9 mouse cellular contexts compared by ENCODE assay signal in the genomic region with DNA sequence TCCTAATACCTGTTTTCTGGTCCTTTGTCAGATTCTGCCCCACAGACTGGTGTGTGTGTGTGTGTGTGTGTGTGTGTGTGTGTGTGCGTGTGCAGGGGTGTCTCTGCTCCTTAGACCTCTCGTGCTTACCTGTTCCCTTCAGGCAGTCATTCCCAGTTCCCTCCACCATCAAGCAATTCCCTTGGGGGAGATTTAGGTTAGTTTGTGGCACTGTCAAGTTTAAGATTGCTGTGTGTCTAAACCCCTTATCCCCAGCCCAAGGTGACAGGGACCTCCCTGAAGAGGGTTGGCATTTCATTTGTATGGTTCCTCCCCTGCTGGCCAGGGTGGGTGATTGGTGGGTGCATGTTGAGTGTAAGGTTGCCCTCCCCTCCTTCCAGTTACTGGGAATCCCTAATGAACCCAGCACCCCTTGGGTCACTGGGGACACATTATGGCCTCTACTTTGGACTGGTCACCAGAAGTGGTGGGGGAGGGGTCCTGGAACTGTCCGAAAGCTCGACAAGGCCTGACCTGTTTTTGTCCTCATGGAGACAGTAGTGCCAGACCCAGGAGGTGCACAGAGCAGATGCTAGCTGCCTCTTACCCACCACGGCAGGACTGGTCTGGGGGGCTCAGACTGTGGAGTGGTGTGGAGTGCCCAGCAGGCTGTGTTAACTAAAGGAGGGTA. TPM values are rescaled to one million over a fixed set of nuclear protein-coding genes. Genes with fewer than 3 reads are reported as not detected.
DNase-seq lines count a peak whose midpoint lies in the region; ATAC-seq and TF ChIP-seq lines count a peak whose summit lies in the region.
"Had no signal": no experiment of that assay in that cellular context is flagged by ENCODE, and none has a peak within 500 bp of the region (broad histone marks: within the 10 kb centered on the region; RNA-seq: fewer than 3 reads in every experiment).

No protein-coding gene starts in this region.

- peak; percentile 93 for DNase-seq in liver, adult 2 months (ENCODE audit: extremely low read depth, low read depth, low spot score)
- DNase-seq in liver (no peak), MN1 (ENCODE audit: low spot score) (no peak)
- no peak for DNase-seq in B cell, adult 2 months
- DNase-seq: right cerebral cortex, postnatal 25 days had no signal

- no peak for ATAC-seq in embryonic facial prominence, embryonic 13.5 days (ENCODE audit: insufficient number of reproducible peaks, insufficient read depth, low FRiP score, low TSS enrichment, low read depth)
- ATAC-seq in kidney, embryonic 14.5 days (ENCODE audit: low FRiP score, low TSS enrichment) = no peak
- no peak for ATAC-seq in cerebellum, adult (ENCODE audit: insufficient number of reproducible peaks, low FRiP score, low TSS enrichment)

- H3K4me1 ChIP-seq in liver, adult 2 months (ENCODE audit: control insufficient read depth, insufficient read depth, low read length) = peaks cover 19% of the 10 kb centered on the region
- H3K4me1 ChIP-seq in embryonic facial prominence, embryonic 13.5 days = peaks cover 22% of the 10 kb centered on the region
- H3K4me1 ChIP-seq in kidney, embryonic 14.5 days (ENCODE audit: control insufficient read depth, insufficient read depth, low read length) = peaks cover 13% of the 10 kb centered on the region; the same call in 1 of the 2 replicates

- no peak for TF ChIP-seq POLR2A in liver, adult 2 months (IDR thresholded peaks at IDR 0.05; ENCODE audit: extremely low read depth, insufficient read depth, low read length)

- TF ChIP-seq CTCF in liver, adult 2 months (IDR thresholded peaks at IDR 0.05; ENCODE audit: low read depth, low read length) = no peak

- peak overlapping the region; percentile 51 for H3K4me2 ChIP-seq in embryonic facial prominence, embryonic 13.5 days
- peak overlapping the region; percentile 36 for H3K4me2 ChIP-seq in kidney, embryonic 14.5 days (replicated peaks; ENCODE audit: low read depth, low read length)

- H3K36me3 ChIP-seq in liver, adult 2 months (ENCODE audit: control insufficient read depth, insufficient read depth, low read length) = no peaks in the 10 kb centered on the region
- no peaks in the 10 kb centered on the region for H3K36me3 ChIP-seq in embryonic facial prominence, embryonic 13.5 days
- no peaks in the 10 kb centered on the region for H3K36me3 ChIP-seq in kidney, embryonic 14.5 days (ENCODE audit: control insufficient read depth, insufficient read depth, low read length)
- peaks cover 25% of the 10 kb centered on the region for H3K36me3 ChIP-seq in macrophage (ENCODE audit: inconsistent target)

- H3K9me3 ChIP-seq in embryonic facial prominence, embryonic 13.5 days = no peaks in the 10 kb centered on the region
- no peaks in the 10 kb centered on the region for H3K9me3 ChIP-seq in kidney, embryonic 14.5 days (ENCODE audit: control insufficient read depth, low read length)

- peaks cover 7% of the 10 kb centered on the region; the same call in 1 of the 2 replicates for H3K79me2 ChIP-seq in liver, adult 2 months (ENCODE audit: control insufficient read depth, insufficient read depth, low read length)
- H3K79me2 ChIP-seq in macrophage (ENCODE audit: inconsistent target) = peaks cover 88% of the 10 kb centered on the region

- no peaks in the 10 kb centered on the region for H3K27me3 ChIP-seq in liver, adult 2 months (ENCODE audit: control insufficient read depth, insufficient read depth, low read length)
- H3K27me3 ChIP-seq in embryonic facial prominence, embryonic 13.5 days = no peaks in the 10 kb centered on the region
- no peaks in the 10 kb centered on the region for H3K27me3 ChIP-seq in kidney, embryonic 14.5 days (ENCODE audit: control insufficient read depth, insufficient read depth, low read length)

- peak overlapping the region; percentile 77 for H3K4me3 ChIP-seq in liver, adult 2 months (ENCODE audit: insufficient read depth, low read depth, low read length)
- 0 out of 2 replicates have a peak overlapping the region, but pooled peaks have one; percentile 26 for H3K4me3 ChIP-seq in embryonic facial prominence, embryonic 13.5 days
- 0 out of 2 replicates have a peak overlapping the region, but pooled peaks have one; percentile 15 for H3K4me3 ChIP-seq in kidney, embryonic 14.5 days (ENCODE audit: low read length)
- H3K4me3 ChIP-seq in macrophage (ENCODE audit: inconsistent target) = peak overlapping the region; percentile 63

- WGBS in liver, adult 2 months = 10% methylated on average over 5 of the region's 5 CpGs
- 49% methylated on average over 5 of the region's 5 CpGs for WGBS in embryonic facial prominence, embryonic 13.5 days
- 66% methylated on average over 5 of the region's 5 CpGs for WGBS in kidney, embryonic 14.5 days
- 39% methylated on average over 5 of the region's 5 CpGs for WGBS in macrophage (ENCODE audit: missing documents)

- peak overlapping the region; percentile 95 for H3K27ac ChIP-seq in liver, adult 2 months (replicated peaks; ENCODE audit: insufficient read depth, low read depth, low read length)
- peak overlapping the region; percentile 74; the same call in 1 of the 2 replicates for H3K27ac ChIP-seq in embryonic facial prominence, embryonic 13.5 days
- H3K27ac ChIP-seq in kidney, embryonic 14.5 days (ENCODE audit: low read depth, low read length) = peak overlapping the region; percentile 76; the same call in 1 of the 2 replicates
- peak overlapping the region; percentile 94 for H3K27ac ChIP-seq in macrophage

- H3K9ac ChIP-seq in liver, adult 2 months (ENCODE audit: low read depth, low read length) = peak overlapping the region; percentile 71
- H3K9ac ChIP-seq in embryonic facial prominence, embryonic 13.5 days = peak overlapping the region; percentile 64
- peak overlapping the region; percentile 52; the same call in 1 of the 2 replicates for H3K9ac ChIP-seq in kidney, embryonic 14.5 days (ENCODE audit: low read depth, low read length)

RNA-seq across cellular contexts. Expression of a gene that starts 31.1 kb away (rescaled TPM):
- 43.8 and 51.0 TPM in 2 replicates for total RNA-seq in liver, adult 2 months (2014; rRNA removed)
- polyA plus RNA-seq in liver, adult 2 months (2012; rRNA removed) = 88.2 and 89.2 TPM in 2 replicates
- polyA plus RNA-seq in embryonic facial prominence, embryonic 13.5 days (2015; fragmentation: Nextera tagmentation; extraction: Ambion mirVana) = 41.4 and 46.5 TPM in 2 replicates
- polyA plus RNA-seq in kidney, embryonic 14.5 days (2014; fragmentation: Nextera tagmentation; extraction: Ambion mirVana) = 70.9 and 92.5 TPM in 2 replicates
- total RNA-seq in macrophage (2018; cell fraction: chromatin; rRNA removed) = 1,000 to 10,000 TPM; 1,474 to 3,673 (median 2,470) TPM
- total RNA-seq in macrophage (2018; cell fraction: cytosol; rRNA removed) = 100 to 1,000 TPM; 324 to 594 (median 401) TPM
- total RNA-seq in macrophage (2018; cell fraction: nucleus; rRNA removed) = 1,000 to 10,000 TPM in 21 of 26 experiments, 100 to 1,000 TPM in 5; 671 to 1,624 (median 1,183) TPM
- polyA plus RNA-seq in macrophage (2018) = 195 to 293 TPM (median 225 TPM) in 3 replicates

RNA-seq across cellular contexts. Expression of a gene that starts 31.8 kb away (rescaled TPM):
- total RNA-seq in liver, adult 2 months (2014; rRNA removed) = not detected in 2 replicates
- not detected in 2 replicates for polyA plus RNA-seq in liver, adult 2 months (2012; rRNA removed)
- polyA plus RNA-seq in embryonic facial prominence, embryonic 13.5 days (2015; fragmentation: Nextera tagmentation; extraction: Ambion mirVana) = 1.2 and 2.1 TPM in 2 replicates
- 10.2 and 13.2 TPM in 2 replicates for polyA plus RNA-seq in kidney, embryonic 14.5 days (2014; fragmentation: Nextera tagmentation; extraction: Ambion mirVana)
- 10 to 100 TPM in 8 of 26 experiments, 1 to 10 TPM in 17, not detected in 1; 1.9 to 22.7 (median 5.4) TPM for total RNA-seq in macrophage (2018; cell fraction: chromatin; rRNA removed)
- 1 to 10 TPM in 18 of 26 experiments, under 1 TPM in 2, not detected in 6; 0.83 to 4.0 (median 2.2) TPM for total RNA-seq in macrophage (2018; cell fraction: cytosol; rRNA removed)
- total RNA-seq in macrophage (2018; cell fraction: nucleus; rRNA removed) = 1 to 10 TPM in 22 of 26 experiments, under 1 TPM in 2, not detected in 2; 0.34 to 9.1 (median 3.7) TPM
- polyA plus RNA-seq in macrophage (2018) = 2.8 TPM in 1 of 3 replicates, not detected in the others

RNA-seq across cellular contexts. Expression of a gene that starts 42.6 kb away (rescaled TPM):
- total RNA-seq in liver, adult 2 months (2014; rRNA removed) = 11.4 and 13.2 TPM in 2 replicates
- polyA plus RNA-seq in liver, adult 2 months (2012; rRNA removed) = 7.7 and 7.9 TPM in 2 replicates
- polyA plus RNA-seq in embryonic facial prominence, embryonic 13.5 days (2015; fragmentation: Nextera tagmentation; extraction: Ambion mirVana) = 7.4 and 10.5 TPM in 2 replicates
- 11.0 and 16.4 TPM in 2 replicates for polyA plus RNA-seq in kidney, embryonic 14.5 days (2014; fragmentation: Nextera tagmentation; extraction: Ambion mirVana)
- 10 to 100 TPM in 11 of 26 experiments, 1 to 10 TPM in 15; 1.3 to 24.2 (median 8.1) TPM for total RNA-seq in macrophage (2018; cell fraction: chromatin; rRNA removed)
- total RNA-seq in macrophage (2018; cell fraction: cytosol; rRNA removed) = 1 to 10 TPM in 13 of 26 experiments, under 1 TPM in 12, not detected in 1; 0.11 to 5.7 (median 1.0) TPM
- total RNA-seq in macrophage (2018; cell fraction: nucleus; rRNA removed) = 1 to 10 TPM in 22 of 26 experiments, under 1 TPM in 2, not detected in 2; 0.56 to 8.7 (median 3.0) TPM
- 2.0 to 6.1 TPM (median 3.1 TPM) in 3 replicates for polyA plus RNA-seq in macrophage (2018)

Comparison
In these comparisons a context has a peak if more than half of its experiments do, and no peak if none do; other contexts are left out.
1. H3K4me3 ChIP-seq: peak in every context shown above with its lines; median percentile 77 in liver, adult 2 months; 63 in macrophage; 26 in embryonic facial prominence, embryonic 13.5 days; 15 in kidney, embryonic 14.5 days.